Mouse (Mus musculus) liver, embryonic 14.5 days (tissue): ENCODE results near the gene Plod2.

Experiments
- CTCF ChIP-seq: IDR thresholded peaks from 2 replicates; pipeline ENCODE4 v1.5.1; 2016; ENCODE audit warnings: antibody characterized with exemption, low read depth, control low read depth
- EP300 ChIP-seq: IDR thresholded peaks from 2 replicates; pipeline ENCODE4 v1.6.1; 2016; ENCODE audit warnings: antibody characterized with exemption, low read depth

GRCm38 (mm10) chr9:92564391-92564790 is 22.4 kb downstream of the Plod2 start:
- TF ChIP-seq EP300 (no peak), CTCF (no peak)
